Mouse (Mus musculus): ENCODE data around the gene Apobec2.

Gene Apobec2

GRCm38 (mm10) chr17:48434479-48434878 lies 1.7 kb upstream of the Apobec2 start:
- DNase-seq = no peak

DNA sequence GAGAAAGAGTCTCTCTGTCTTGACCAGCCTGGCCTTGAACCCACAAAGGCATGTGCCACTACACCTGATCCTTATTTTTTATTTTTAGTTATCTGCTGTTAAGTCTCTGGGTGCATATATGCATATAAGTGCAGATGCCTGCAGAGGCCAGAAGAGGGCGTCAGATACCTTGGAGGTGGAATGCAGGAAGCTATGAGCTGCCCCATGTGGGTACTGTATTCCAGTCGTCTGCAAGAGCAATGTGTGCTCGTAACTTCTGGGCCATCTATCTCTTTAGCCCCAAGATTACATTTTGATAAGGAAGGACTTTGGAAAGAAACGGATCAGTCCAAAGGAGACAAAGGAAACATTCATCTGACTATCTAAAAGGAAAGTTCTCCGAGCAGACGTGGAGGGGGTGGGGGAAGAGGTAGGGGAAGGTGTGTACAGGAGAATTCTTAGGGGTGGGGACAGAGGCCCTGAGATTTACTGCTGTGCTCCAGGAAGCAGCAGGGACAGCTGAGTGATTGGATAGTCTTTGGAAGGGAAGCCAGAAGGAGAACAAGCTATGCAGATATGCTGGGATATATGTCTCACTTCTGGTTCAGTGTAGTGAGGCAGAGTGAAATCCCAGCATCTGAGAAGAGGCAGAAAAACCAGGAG lies 1.1 kb upstream of the Apobec2 start:
- DNase-seq = no peak

- no peak for DNase-seq
Observed at GRCm38 (mm10) chr17:48433006-48433655, 401 bp upstream of the Apobec2 start.

DNA sequence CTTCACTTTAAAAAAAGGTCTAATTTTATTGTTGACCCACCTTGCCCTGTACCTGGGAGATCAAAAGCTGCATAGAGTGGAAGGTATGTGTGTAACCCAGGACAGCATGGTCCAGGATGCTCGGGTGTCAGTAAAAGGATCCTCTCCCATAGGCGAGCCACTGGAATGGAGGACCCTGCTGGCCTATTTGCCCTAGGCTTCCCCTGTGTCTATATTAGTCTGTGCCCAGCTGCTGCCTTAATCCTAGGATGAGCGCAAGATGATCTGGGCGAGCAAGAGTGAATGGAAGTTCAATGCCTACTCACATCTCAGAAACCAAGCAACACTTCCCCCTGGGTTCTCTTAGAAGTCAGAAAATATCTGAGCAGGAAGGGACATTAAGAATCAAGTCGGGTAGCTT lies 1.7 kb downstream of the Apobec2 start:
- no peak for DNase-seq

DNA sequence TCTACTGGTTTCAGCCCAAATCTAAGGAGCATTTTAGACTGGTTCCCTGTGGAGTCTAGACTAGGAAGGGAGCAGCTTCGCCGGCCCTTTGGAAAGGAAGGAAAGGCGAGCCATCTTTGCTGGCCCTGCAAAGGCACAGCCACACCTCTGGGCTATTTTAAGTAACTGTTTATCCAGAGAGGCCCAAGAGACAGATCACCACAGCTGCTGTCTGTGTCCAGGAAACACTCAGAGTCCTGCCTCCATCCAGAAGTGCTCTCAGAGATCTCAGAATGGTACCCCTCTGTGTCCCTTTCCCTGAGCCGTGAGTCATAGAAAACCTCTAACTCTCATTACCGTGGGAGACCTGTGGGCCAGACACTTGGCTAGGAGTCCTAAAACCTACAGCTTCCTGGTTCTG lies 2.3 kb downstream of the Apobec2 start:
- DNase-seq = no peak

GRCm38 (mm10) chr17:48427852-48428530 lies 4.7 kb downstream of the Apobec2 start:
- DNase-seq = no peak

DNA sequence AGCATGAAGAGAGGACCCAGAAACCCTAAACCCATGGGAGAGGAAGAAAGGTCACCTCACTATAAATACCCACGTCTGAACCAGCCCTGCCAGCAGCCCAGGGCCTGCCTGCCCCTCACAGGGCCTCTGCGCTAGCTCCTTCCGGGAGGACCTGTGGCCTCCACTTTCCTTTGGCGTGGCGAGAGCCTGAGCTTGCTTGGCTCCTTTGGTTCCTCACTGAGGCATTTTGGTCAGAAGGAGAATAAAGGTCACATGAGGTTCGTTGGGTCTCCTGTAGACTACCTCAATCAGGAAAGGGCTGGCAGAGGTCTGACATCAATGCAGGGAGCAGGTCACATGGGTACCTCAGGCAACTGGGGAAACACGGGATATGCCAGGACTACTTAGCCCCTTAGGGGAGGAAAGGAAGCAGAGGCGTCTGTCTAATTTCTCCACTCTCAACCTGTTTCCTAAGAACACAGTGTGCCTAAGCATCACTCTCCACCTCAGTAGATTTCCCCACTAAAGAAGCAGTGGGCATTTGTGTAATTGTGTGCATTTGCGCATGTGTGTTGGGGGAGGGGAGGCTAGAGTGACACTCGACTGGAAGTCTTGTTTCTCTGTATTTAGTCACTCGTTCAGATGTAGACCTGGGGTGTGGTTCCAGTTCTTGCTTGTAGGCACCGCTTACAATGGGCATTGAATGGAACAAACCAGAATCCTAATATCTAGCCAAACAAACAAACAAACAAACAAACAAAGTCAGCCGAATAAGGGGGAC lies 5.6 kb downstream of the Apobec2 start:
- DNase-seq = no peak

DNA sequence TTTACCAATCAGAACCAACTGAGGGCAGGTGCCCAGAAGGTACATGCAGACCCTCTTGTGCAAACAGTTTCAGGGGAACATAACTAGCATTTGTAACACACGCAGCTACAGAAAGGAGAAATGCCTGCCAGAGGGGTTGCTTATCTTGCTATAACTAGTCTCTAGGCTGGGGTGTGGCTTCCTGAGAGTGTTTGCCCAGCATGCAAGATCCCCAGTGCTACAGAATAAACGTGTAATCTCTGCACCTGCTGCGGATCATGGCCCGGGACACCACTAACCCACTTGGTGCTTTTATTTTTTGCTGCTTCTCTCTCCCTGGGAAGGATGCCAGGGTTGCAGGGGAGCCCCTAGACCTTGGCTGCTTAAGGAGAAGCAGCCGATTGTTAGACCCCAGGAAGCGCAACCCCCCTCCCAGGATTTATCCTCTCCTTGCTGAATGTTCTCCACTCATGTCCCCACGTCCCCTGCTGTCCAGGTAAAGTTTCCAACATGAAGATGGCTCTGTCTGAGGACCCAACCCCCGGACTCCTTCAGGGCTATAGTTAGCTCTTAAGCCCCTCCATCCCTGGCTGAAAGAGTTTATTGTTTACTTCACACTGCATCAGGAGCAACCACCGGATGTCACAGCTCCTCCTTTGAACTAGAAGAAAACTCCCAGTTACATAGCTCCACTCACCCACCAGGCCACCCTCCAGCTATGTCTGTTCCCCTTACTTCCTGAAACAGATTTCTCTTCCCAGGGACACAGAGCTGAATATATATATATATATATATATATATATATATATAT lies 6.7 kb downstream of the Apobec2 start:
- no peak for DNase-seq

GRCm38 (mm10) chr17:48424237-48424636 lies 8.5 kb downstream of the Apobec2 start:
- DNase-seq = no peak

DNA sequence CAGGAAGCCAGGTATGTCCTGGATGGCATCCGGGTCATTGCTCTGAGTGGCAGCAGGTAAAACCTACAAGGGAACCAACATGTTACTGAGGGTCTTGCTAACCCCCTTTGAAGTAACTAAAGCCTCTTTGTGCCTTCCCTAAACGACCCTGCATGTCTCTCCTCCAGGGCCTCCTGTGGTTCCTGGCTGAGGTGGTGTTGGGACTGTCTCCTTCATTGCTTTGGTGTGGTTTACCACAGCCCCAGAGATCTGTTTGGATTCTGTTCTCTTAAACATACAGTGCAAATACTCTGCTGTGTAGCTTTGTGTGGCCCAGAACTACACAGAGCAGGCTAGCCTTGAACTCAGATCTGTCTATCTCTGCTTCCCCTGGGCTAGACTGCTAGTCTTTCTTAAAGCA lies 13.2 kb downstream of the Apobec2 start:
- DNase-seq = no peak

DNA sequence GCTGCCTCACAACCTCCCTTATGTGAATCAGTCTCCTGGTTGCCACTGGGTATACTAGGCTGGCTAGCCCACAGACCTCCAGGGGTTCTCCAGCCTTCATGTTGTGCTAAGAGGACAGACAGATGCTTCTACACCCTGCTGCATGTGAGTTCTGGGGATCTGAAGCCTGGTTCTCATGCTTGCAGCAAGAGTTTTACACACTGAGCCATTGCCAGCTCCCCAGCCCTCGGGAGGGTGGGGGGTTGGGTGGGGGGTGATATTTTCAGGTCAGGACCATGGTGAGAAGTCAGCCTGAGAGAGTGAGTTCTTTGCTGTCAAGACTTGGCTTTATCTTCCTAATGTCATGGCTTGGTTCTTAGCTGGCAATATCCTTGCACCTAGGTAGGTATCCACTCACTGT lies 13.9 kb downstream of the Apobec2 start:
- no peak for DNase-seq

DNA sequence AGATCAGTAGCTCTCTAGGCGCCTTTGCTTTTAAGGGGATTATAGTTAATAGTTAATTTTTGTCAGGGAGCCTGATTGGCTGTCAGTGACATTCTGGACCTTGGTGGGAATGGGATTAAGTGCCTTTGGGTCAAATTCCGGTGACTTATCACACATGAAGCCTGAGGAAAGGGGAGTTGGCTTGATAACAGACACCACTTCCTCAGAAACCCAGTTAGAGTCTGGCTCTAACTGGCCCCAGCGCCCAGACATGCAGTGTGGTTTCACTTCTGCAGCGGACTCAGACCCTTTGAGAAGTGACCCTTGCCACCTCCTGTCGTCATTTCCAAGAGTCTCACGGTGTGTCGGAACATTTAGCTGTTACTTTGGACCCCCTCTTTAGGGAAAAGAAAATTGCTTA lies 14.6 kb downstream of the Apobec2 start:
- no peak for DNase-seq

DNA sequence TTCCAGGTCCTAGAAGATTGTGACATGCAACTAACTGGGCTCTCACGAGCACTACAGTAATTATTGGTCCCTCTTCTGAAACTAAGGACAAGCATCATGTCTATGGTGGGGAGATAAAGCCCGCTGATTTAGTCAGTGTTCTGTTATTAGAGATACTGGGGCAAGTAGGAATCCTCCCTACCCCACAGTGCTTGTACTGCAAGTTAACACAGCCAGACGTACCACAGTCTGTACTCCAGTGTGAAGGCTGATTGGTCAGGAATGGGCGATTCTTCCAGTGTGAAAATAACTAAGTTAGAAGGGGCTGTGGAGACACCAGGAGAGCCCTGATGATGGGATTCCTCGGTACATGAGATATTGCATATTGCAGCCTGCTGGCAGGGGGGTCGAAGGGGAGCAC lies 15.2 kb downstream of the Apobec2 start:
- DNase-seq = no peak

- DNase-seq = peak; percentile 69
Observed at GRCm38 (mm10) chr17:48416425-48417195, 16.1 kb downstream of the Apobec2 start.

DNA sequence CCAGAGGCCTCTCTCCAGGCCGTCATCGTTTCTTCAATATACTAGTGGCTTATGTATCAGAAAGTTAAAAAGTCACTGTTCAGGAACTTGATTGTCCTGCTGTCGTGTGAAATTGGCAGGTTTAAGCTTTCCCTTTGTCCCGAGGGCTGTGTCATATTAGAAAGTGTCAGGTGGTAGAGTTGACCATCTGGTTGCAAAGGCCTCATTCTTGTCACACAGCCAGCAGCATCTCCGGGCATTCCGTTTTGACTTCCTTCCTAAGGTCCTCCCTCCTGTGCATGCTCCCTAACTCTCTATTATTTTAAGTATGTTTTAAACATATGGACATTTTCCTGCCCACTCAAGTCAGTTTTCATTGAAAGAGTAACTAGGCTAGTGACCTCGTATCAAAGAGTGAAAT lies 16.7 kb downstream of the Apobec2 start:
- DNase-seq = no peak

DNA sequence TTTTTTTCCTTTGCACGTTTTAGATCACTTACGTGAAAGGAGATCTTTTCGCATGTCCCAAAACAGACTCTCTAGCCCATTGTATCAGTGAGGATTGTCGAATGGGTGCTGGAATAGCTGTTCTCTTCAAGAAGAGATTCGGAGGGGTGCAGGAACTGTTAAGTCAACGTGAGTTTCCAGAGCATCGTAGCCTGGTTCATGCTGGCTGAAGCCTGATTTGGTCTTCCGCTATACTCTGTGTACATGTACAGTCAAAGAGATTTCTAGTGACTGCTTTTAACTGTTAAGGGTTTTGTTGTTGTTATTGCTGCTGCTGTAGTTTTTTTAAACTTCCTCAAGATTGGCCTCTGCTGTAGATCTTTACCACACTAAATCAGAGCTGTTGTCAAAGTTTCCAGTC lies 21.5 kb downstream of the Apobec2 start:
- DNase-seq = no peak

GRCm38 (mm10) chr17:48410299-48410785 lies 22.4 kb downstream of the Apobec2 start:
- no peak for DNase-seq

DNA sequence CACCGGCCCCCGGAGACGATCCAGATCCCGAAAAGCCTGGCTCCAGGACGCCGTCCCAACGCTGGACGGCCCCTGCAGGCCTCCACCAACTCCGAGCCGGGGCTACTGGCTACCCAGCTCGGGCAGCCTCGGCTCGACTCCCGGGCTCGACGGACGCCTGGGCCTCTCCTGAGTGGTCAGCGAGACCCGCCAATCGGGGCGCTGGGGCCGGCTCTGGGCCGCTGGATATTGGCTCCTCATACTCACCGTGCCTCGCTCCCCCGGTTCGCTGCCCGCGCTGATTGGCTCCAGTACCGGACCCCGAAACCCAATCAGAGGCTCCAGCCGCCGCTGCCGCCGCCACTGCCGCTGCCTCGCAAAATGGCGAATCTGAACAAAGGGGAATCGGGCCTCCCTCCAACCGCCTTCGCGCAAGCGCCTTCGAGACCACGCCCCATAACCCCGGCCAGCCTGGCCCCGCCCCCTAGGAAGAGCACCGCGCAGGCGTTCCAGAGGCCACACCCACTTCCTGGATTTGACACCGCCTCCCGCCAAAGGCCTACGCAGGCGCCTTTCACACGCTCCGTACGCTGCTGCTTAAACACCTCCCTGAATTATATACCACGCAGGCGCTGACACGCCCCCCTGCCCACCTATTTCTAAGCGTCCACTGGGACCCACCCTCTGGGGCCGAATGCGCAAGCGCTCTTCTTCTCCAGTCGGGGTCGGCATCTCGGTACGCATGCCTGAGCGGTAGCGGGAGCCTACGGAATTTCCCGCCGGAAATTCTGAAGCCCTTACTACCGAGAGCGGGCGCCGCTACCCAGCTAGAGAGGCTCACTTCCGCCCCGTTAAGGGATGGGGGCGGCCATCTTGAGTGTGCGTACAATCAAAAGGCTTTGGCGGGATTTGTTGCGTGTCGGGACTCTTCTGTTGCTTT lies 23.1 kb downstream of the Apobec2 start, which contains the start of the genes Nfya and Oard1:
Nfya (minus strand) TSS at position 527 of the 919 bp plus-strand sequence.
Oard1 (plus strand) TSS at position 635 of the 919 bp plus-strand sequence.
- DNase-seq = peak; percentile 100

- DNase-seq = peak; percentile 84
Observed at GRCm38 (mm10) chr17:48408526-48409291, 24.0 kb downstream of the Apobec2 start.
